Mouse (Mus musculus): ENCODE measurements at regions not wholly inside any gene's neighbourhood (a gene's known extent, or its start where the extent isn't known, plus 50 kb on each side); places are given as distances from the start of the nearest gene placed in this dataset.

DNA sequence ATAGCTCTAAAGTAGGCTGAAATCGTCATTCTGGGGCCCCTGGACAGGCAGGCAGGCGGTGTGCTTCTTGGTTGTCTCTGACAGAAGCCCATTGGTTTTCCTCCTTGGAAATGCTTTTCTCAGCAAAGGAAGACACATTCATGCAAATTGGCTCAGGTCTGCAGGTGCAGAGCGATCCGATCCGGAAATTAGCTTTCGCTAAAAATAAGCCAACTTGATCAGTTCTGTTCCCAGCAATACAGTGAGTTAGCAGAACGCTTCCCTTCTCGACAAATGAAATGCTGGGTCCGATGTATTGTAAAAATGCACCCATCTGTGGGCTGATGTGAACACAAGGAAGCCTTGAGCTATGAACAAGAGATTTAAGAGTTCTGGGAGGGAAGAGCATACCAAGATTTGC, 66.2 kb upstream of the Lipc start:
- TF ChIP-seq CTCF (IDR thresholded peaks at IDR 0.05; ENCODE audit: borderline replicate concordance, extremely low read depth, insufficient read depth, insufficient read length) = no peak
- TF ChIP-seq POLR2A (IDR thresholded peaks at IDR 0.05; ENCODE audit: borderline replicate concordance, extremely low read depth, insufficient read depth, insufficient read length, poor library complexity, severe bottlenecking) = no peak

All from brain, embryonic 14.5 days (tissue).